Mouse (Mus musculus): ENCODE measurements around the gene Abcb8. TPM values are rescaled to one million over a fixed set of nuclear protein-coding genes. Genes with fewer than 3 reads are reported as not detected.

The Abcb8 gene
- total and polyA plus RNA-seq, 2 experiments from 2014 or later: 73.2 to 141 TPM

- peak; percentile 28 for ATAC-seq (ENCODE audit: insufficient read depth, low read depth)
- Histone ChIP-seq H3K9me3 (replicated peaks; ENCODE audit: control insufficient read depth, low read length) (no peaks in the 10 kb centered on the region), H3K4me2 (ENCODE audit: low read depth, low read length) (peak overlapping the region; percentile 84), H3K4me3 (ENCODE audit: low read depth, low read length) (peak overlapping the region; percentile 47), H3K36me3 (replicated peaks; ENCODE audit: control insufficient read depth, insufficient read depth, low read length) (no peaks in the 10 kb centered on the region), H3K9ac (replicated peaks; ENCODE audit: low read depth, low read length) (peak overlapping the region; percentile 54), H3K27ac (ENCODE audit: low read depth) (peak overlapping the region; percentile 47), H3K27me3 (ENCODE audit: control insufficient read depth, insufficient read depth, low read length) (0 out of 2 replicates have a peak, but pooled peaks cover 6% of the 10 kb centered on the region), H3K4me1 (ENCODE audit: control insufficient read depth, insufficient read depth) (peaks cover 47% of the 10 kb centered on the region)
- TF ChIP-seq EP300 (IDR thresholded peaks at IDR 0.05; ENCODE audit: low read depth): no peak
- TF ChIP-seq CTCF (IDR thresholded peaks at IDR 0.05; ENCODE audit: low read depth): peak; percentile 44
- peak; percentile 59 for DNase-seq (ENCODE audit: low spot score)
- 1% methylated on average over 73 of the region's 73 CpGs for WGBS
Observed at GRCm38 (mm10) chr5:24387264-24388241, 5.9 kb upstream of the Abcb8 start.

DNA sequence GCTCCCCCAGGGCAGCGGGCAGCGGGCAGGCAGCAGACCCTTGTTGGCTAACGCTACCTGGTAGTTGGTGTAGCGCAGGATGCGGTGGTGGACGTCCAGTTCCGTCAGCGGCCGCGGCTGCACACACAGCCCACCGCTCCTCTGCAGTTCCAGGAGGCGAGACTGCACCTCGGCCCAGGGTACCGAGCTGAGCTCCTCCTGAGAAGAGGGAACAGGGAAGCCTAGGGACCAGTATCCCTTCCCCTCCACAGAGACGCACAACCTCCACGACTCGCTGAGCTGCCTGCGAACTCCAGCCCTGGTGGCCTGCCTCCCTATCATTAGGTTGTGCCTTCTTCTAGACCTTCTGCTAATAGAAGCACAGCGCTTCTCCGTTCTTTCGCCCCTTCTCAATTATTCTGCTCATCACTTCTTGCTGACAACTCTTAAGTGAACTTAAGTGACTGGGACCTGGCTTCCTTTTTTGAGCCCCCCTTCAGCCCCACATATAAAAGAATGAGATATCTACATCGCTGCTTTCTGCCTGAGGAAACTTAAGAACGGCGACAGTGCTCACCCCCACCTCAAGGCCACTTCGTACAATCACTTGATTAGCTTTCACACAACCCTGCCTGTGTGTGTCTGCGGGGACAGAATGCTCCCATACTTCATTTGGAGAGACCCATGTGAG is 5.1 kb upstream of the Abcb8 start:
- H3K36me3 ChIP-seq (replicated peaks; ENCODE audit: control insufficient read depth, insufficient read depth, low read length): no peaks in the 10 kb centered on the region
- H3K27ac ChIP-seq (ENCODE audit: low read depth): peak overlapping the region; percentile 11; the same call in 1 of the 2 replicates
- peak overlapping the region; percentile 47 for H3K4me3 ChIP-seq (ENCODE audit: low read depth, low read length)
- H3K27me3 ChIP-seq (ENCODE audit: control insufficient read depth, insufficient read depth, low read length): 0 out of 2 replicates have a peak, but pooled peaks cover 6% of the 10 kb centered on the region
- H3K4me1 ChIP-seq (ENCODE audit: control insufficient read depth, insufficient read depth): peaks cover 42% of the 10 kb centered on the region
- ATAC-seq (ENCODE audit: insufficient read depth, low read depth) (no peak), DNase-seq (ENCODE audit: low spot score) (no peak)
- H3K4me2 ChIP-seq (ENCODE audit: low read depth, low read length): peak overlapping the region; percentile 84
- peak overlapping the region; percentile 54 for H3K9ac ChIP-seq (replicated peaks; ENCODE audit: low read depth, low read length)
- H3K9me3 ChIP-seq (replicated peaks; ENCODE audit: control insufficient read depth, low read length): no peaks in the 10 kb centered on the region
- TF ChIP-seq EP300 (IDR thresholded peaks at IDR 0.05; ENCODE audit: low read depth) (no peak), CTCF (IDR thresholded peaks at IDR 0.05; ENCODE audit: low read depth) (no peak)
- WGBS: 30% methylated on average over 26 of the region's 26 CpGs

- H3K36me3 ChIP-seq (replicated peaks; ENCODE audit: control insufficient read depth, insufficient read depth, low read length): no peaks in the 10 kb centered on the region
- H3K4me2 ChIP-seq (ENCODE audit: low read depth, low read length): no peak overlapping the region
- peaks cover 36% of the 10 kb centered on the region for H3K4me1 ChIP-seq (ENCODE audit: control insufficient read depth, insufficient read depth)
Observed at GRCm38 (mm10) chr5:24389011-24389657, 4.3 kb upstream of the Abcb8 start.

GRCm38 (mm10) chr5:24389658-24390020 is 3.8 kb upstream of the Abcb8 start:
- no peak overlapping the region for H3K4me2 ChIP-seq (ENCODE audit: low read depth, low read length)
- no peak overlapping the region for H3K4me3 ChIP-seq (ENCODE audit: low read depth, low read length)
- H3K27me3 ChIP-seq (ENCODE audit: control insufficient read depth, insufficient read depth, low read length): 0 out of 2 replicates have a peak, but pooled peaks cover 6% of the 10 kb centered on the region
- DNase-seq (ENCODE audit: low spot score) (no peak), ATAC-seq (ENCODE audit: insufficient read depth, low read depth) (no peak)
- H3K36me3 ChIP-seq (replicated peaks; ENCODE audit: control insufficient read depth, insufficient read depth, low read length): no peaks in the 10 kb centered on the region
- H3K9ac ChIP-seq (replicated peaks; ENCODE audit: low read depth, low read length): no peak overlapping the region
- TF ChIP-seq EP300 (IDR thresholded peaks at IDR 0.05; ENCODE audit: low read depth) (no peak), CTCF (IDR thresholded peaks at IDR 0.05; ENCODE audit: low read depth) (no peak)
- no peak overlapping the region for H3K27ac ChIP-seq (ENCODE audit: low read depth)
- WGBS: 91% methylated on average over 4 of the region's 4 CpGs
- H3K9me3 ChIP-seq (replicated peaks; ENCODE audit: control insufficient read depth, low read length): no peaks in the 10 kb centered on the region
- peaks cover 34% of the 10 kb centered on the region for H3K4me1 ChIP-seq (ENCODE audit: control insufficient read depth, insufficient read depth)

More at GRCm38 (mm10) chr5:24389011-24389657, 4.3 kb upstream of the Abcb8 start:
- Histone ChIP-seq H3K27me3 (ENCODE audit: control insufficient read depth, insufficient read depth, low read length) (0 out of 2 replicates have a peak, but pooled peaks cover 6% of the 10 kb centered on the region), H3K9ac (replicated peaks; ENCODE audit: low read depth, low read length) (no peak overlapping the region), H3K27ac (ENCODE audit: low read depth) (no peak overlapping the region), H3K4me3 (ENCODE audit: low read depth, low read length) (no peak overlapping the region), H3K9me3 (replicated peaks; ENCODE audit: control insufficient read depth, low read length) (no peaks in the 10 kb centered on the region)
- DNase-seq (ENCODE audit: low spot score): peak; percentile 51
- WGBS: 55% methylated on average over 6 of the region's 7 CpGs
- TF ChIP-seq EP300 (IDR thresholded peaks at IDR 0.05; ENCODE audit: low read depth): no peak
- TF ChIP-seq CTCF (IDR thresholded peaks at IDR 0.05; ENCODE audit: low read depth): no peak
- ATAC-seq (ENCODE audit: insufficient read depth, low read depth): no peak

DNA sequence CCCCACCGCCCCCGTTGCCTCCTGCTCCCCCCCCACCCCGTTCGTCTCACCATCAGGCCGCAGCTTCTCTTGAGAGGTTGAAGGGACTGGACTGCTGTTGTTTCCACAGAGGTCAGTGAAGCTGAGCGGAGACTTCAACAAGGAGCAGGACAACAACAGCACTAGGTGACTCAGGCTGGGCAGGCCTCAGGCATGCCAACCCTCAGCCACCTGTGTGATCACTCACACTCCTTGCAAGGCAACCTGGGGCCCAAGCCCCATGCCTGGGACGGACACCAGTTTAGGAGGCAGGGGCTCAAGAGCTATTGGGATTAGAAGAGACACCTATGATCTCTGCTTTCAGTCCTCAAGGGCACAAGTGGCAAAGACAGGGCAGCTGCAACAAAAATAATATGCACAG is 1.6 kb upstream of the Abcb8 start, which contains the start of gene Atg9b:
Gene Atg9b, minus strand, starts transcription at position 280 of the 400 bp plus-strand sequence.
- Histone ChIP-seq H3K27ac (ENCODE audit: low read depth) (peak within 1 kb of the TSS; percentile 92; the same call in 1 of the 2 replicates), H3K27me3 (ENCODE audit: control insufficient read depth, insufficient read depth, low read length) (no peaks in the 10 kb centered on the region), H3K4me1 (ENCODE audit: control insufficient read depth, insufficient read depth) (peaks cover 26% of the 10 kb centered on the region), H3K9me3 (replicated peaks; ENCODE audit: control insufficient read depth, low read length) (no peaks in the 10 kb centered on the region), H3K36me3 (replicated peaks; ENCODE audit: control insufficient read depth, insufficient read depth, low read length) (peaks cover 4% of the 10 kb centered on the region; the same call in 1 of the 2 replicates), H3K4me3 (ENCODE audit: low read depth, low read length) (no peak within 1 kb of the TSS), H3K4me2 (ENCODE audit: low read depth, low read length) (no peak within 1 kb of the TSS), H3K9ac (replicated peaks; ENCODE audit: low read depth, low read length) (no peak within 1 kb of the TSS)
- DNase-seq (ENCODE audit: low spot score) (no peak), ATAC-seq (ENCODE audit: insufficient read depth, low read depth) (no peak)
- TF ChIP-seq CTCF (IDR thresholded peaks at IDR 0.05; ENCODE audit: low read depth) (no peak), EP300 (IDR thresholded peaks at IDR 0.05; ENCODE audit: low read depth) (no peak)
- WGBS: 91% methylated on average over 7 of the region's 7 CpGs
